Mouse (Mus musculus) cerebellum, adult 2 months (tissue): ENCODE measurements around the gene Wdr59.

Experiments used
- CTCF ChIP-seq: fragments of 200-500 bp; IDR thresholded peaks from 2 replicates; pipeline ENCODE4 v1.5.1; 2011; ENCODE audit warnings: low read depth, mild to moderate bottlenecking, control low read depth, low read length, moderate library complexity, borderline replicate concordance; ENCODE audit not compliant: insufficient read depth
- POLR2A ChIP-seq: fragments of 200-500 bp; IDR thresholded peaks from 2 replicates; pipeline ENCODE4 v1.6.1; 2011; ENCODE audit warnings: low read length, control low read depth, borderline replicate concordance; ENCODE audit not compliant: insufficient read depth

- TF ChIP-seq POLR2A = no peak
- TF ChIP-seq CTCF = no peak
Measured at GRCm38 (mm10) chr8:111571661-111572060, 49.8 kb upstream of the Wdr59 start.
